Mouse (Mus musculus) right cerebral cortex, adult 2 months (tissue): ENCODE data around the gene Syde1.

Experiments
- DNase-seq, 2 experiments: peaks; one replicate each; pipeline ENCODE4 v3.0.0; 2021 to 2022; ENCODE audit warnings: low spot score in 2 of 2

Gene Syde1

GRCm38 (mm10) chr10:78575690-78576089 lies 16.1 kb downstream of the Syde1 start:
- peak; percentile 24 to 25 for DNase-seq

DNA sequence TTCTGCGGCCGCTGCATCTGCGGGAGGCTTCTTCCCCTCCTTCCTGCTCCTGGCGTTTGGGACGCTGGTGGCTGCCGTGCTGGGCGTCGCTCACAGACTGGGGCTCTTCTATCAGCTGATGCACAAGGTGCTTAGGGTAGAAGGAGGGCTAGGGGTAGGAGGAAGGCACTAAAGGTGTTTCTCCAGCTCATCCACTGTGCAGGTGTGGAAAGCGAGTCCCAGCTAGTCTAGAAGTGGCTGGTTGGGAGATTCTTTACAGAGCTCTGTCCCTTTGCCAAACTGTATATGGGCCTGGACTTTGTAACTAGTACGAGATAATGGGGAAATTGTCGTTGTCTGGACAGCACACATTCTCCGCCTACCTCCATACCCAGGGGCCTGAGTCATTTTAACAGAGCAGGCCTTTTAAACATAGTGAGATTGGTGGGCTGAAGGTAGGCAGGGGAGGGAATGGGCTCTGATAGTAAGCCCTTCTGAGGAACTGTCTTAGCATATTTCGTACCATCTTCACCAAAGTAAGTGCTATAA lies 16.6 kb downstream of the Syde1 start:
- DNase-seq: no peak

DNA sequence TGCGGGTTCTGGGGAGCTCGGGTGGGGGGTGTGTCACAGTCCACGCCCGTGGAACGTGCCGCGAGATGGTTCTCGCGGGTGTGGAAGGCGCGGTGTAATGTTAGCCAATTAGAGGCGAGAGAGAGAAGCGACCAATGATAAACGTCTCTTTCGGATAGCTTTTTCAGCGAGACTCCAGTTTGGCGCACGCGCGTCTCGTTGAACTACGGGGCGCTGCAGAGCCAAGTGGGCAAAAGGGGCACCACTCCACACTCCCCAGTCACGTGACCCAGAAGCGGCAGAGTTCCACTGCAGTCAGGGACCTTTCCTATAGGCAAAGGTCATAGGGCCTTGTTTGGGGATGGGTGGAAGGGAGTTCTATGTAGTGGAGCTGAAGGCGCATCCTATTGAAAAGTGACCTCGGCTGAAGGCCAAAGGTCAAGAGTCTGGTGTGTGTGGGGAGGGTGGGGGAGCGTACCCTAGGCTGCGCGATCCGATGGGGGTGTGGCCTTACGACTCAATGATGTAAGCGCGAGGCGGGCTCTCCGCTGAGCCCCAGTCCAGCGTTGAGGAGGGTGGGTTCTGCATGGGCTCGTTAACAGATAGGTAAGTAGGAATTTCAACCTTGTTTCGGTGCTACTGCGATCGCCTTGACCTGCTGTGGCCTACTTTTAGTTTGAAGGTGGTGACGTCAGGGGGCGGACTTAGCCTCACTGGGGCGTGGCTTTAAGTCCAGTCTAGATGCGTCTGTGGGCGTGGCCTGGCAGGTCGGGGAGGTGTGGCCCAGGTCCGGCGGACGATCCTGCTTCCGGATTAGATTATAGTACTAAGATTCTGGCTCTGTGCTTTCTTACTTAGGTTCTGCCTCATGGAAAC lies 17.3 kb downstream of the Syde1 start, which contains the start of gene Ilvbl:
TSS of gene Ilvbl (plus strand) at position 97 of the 855 bp plus-strand sequence.
- DNase-seq: peak; percentile 91 to 95

DNA sequence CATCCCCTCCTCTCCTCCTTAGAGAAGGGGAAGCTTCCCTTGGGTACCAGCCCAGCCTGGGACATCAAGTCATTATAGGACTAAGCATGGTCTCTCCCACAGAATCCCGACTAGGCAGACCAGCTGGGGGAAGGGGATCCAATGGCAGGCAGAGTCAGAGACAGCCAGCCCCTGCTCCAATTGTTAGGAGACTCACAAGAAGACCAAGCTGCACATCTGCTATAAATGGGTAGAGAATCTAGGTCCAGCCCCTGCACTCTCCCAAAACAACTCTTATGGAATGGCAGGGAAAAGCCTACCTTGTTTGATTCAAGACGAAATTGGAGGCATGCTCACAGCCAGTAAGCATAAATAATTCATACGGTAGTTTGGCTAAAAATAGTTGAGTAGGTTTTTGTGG lies 18.5 kb downstream of the Syde1 start:
- no peak for DNase-seq

DNA sequence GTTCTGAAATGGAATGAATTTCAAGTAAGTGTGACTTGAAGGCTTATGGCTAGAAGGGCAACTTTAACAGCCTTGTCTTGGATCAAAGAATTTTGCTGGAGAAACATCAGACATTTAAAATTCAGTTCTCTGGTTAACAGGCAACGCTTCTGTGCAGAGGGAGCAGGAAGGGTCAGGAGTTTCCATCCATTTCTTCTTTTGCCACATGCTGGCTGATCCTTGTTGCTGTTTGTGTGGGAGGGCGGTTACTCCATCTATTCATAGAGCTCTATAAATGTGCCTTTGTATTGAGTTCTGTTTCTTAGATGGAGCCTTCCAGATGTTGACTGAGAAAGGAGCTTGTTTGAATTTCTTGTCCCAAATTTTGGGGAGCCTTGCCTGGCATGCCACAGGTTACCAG lies 20.9 kb downstream of the Syde1 start:
- no peak for DNase-seq

- DNase-seq: no peak
Measured at GRCm38 (mm10) chr10:78570416-78570815, 21.3 kb downstream of the Syde1 start.

DNA sequence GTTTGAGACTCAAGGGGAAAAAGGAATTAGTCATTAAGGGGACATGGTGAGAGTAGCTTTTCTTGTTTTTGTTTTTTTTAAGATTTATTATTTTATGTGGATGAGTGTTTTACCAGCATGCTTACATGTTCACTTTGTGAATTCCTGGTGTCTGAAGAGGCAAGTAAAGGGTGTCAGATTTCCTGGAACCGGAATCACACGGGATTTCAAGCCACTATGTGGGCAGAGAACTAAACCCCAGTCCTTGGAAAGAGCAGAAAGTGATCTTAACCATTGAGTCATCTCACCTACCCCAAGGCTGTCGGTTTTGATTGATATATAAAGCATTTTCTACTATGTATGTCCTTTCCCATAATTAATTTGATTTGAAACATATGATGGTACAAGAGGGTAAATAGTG lies 22.1 kb downstream of the Syde1 start:
- no peak for DNase-seq

GRCm38 (mm10) chr10:78569191-78569590 lies 22.6 kb downstream of the Syde1 start:
- no peak for DNase-seq

- DNase-seq: no peak
Measured at GRCm38 (mm10) chr10:78565070-78565469, 26.7 kb downstream of the Syde1 start.

- DNase-seq: peak in 1 of 2 experiments; percentile 4
Measured at GRCm38 (mm10) chr10:78540943-78541342, 50.8 kb downstream of the Syde1 start.
